Mouse (Mus musculus): ENCODE data around the gene Zbtb34. TPM values are rescaled to one million over a fixed set of nuclear protein-coding genes. Genes with fewer than 3 reads are reported as not detected.
A peak's percentile ranks its signal among the peaks of the same experiment; 100 is the strongest.

Zbtb34 gene
- 3.5 and 3.8 TPM in 2 replicates for polyA plus RNA-seq (2015; fragmentation: Nextera tagmentation; extraction: Ambion mirVana)

GRCm38 (mm10) chr2:33430771-33431699 is at the start of gene Zbtb34:
Gene Zbtb34 (minus strand): TSS chr2:33431324.
- no peaks in the 10 kb centered on the region for H3K9me3 ChIP-seq (replicated peaks; ENCODE audit: low read length)
- peaks cover 19% of the 10 kb centered on the region for H3K4me1 ChIP-seq (replicated peaks; ENCODE audit: insufficient read depth, low read length)
- ATAC-seq (replicated peaks; ENCODE audit: low FRiP score, low read depth) (peak; percentile 69), DNase-seq (ENCODE audit: low spot score) (peak; percentile 75)
- H3K9ac ChIP-seq (ENCODE audit: low read depth, low read length): peak within 1 kb of the TSS; percentile 93
- peak within 1 kb of the TSS; percentile 97 for H3K4me3 ChIP-seq (replicated peaks; ENCODE audit: low read depth, low read length)
- H3K36me3 ChIP-seq (ENCODE audit: insufficient read depth, low read length): no peaks in the 10 kb centered on the region
- no peaks in the 10 kb centered on the region for H3K27me3 ChIP-seq (ENCODE audit: insufficient read depth, low read length)
- under 1% methylated on average over 71 of the region's 102 CpGs for WGBS
- peak within 1 kb of the TSS; percentile 88 for H3K4me2 ChIP-seq (ENCODE audit: low read length)
- peak within 1 kb of the TSS; percentile 84 for H3K27ac ChIP-seq
- peak; percentile 79 for TF ChIP-seq CTCF (IDR thresholded peaks at IDR 0.05; ENCODE audit: low read depth)

GRCm38 (mm10) chr2:33477961-33478755 is 47.0 kb upstream of the Zbtb34 start:
- H3K4me2 ChIP-seq (ENCODE audit: low read length): no peak overlapping the region
- H3K27ac ChIP-seq: no peak overlapping the region
- H3K4me3 ChIP-seq (replicated peaks; ENCODE audit: low read depth, low read length): no peak overlapping the region
- 89% methylated on average over 10 of the region's 10 CpGs for WGBS
- DNase-seq (ENCODE audit: low spot score): no peak
- no peak overlapping the region for H3K9ac ChIP-seq (ENCODE audit: low read depth, low read length)
- no peak for ATAC-seq (replicated peaks; ENCODE audit: low FRiP score, low read depth)
- H3K27me3 ChIP-seq (ENCODE audit: insufficient read depth, low read length): no peaks in the 10 kb centered on the region
- TF ChIP-seq CTCF (IDR thresholded peaks at IDR 0.05; ENCODE audit: low read depth): no peak
- no peaks in the 10 kb centered on the region for H3K4me1 ChIP-seq (replicated peaks; ENCODE audit: insufficient read depth, low read length)
- no peaks in the 10 kb centered on the region for H3K9me3 ChIP-seq (replicated peaks; ENCODE audit: low read length)
- no peaks in the 10 kb centered on the region for H3K36me3 ChIP-seq (ENCODE audit: insufficient read depth, low read length)

GRCm38 (mm10) chr2:33475961-33476360 is 44.8 kb upstream of the Zbtb34 start:
- Histone ChIP-seq H3K4me3 (replicated peaks; ENCODE audit: low read depth, low read length) (no peak overlapping the region), H3K9ac (ENCODE audit: low read depth, low read length) (no peak overlapping the region), H3K4me2 (ENCODE audit: low read length) (no peak overlapping the region), H3K9me3 (replicated peaks; ENCODE audit: low read length) (no peaks in the 10 kb centered on the region), H3K27me3 (ENCODE audit: insufficient read depth, low read length) (no peaks in the 10 kb centered on the region), H3K27ac (no peak overlapping the region), H3K36me3 (ENCODE audit: insufficient read depth, low read length) (no peaks in the 10 kb centered on the region), H3K4me1 (replicated peaks; ENCODE audit: insufficient read depth, low read length) (no peaks in the 10 kb centered on the region)
- ATAC-seq (replicated peaks; ENCODE audit: low FRiP score, low read depth) (no peak), DNase-seq (ENCODE audit: low spot score) (no peak)
- TF ChIP-seq CTCF (IDR thresholded peaks at IDR 0.05; ENCODE audit: low read depth): no peak

GRCm38 (mm10) chr2:33468466-33469097 is 37.5 kb upstream of the Zbtb34 start, which contains the start of gene Zbtb43:
Gene Zbtb43 (minus strand): TSS chr2:33468559.
- WGBS: 7% methylated on average over 36 of the region's 36 CpGs
- TF ChIP-seq CTCF (IDR thresholded peaks at IDR 0.05; ENCODE audit: low read depth): no peak
- no peaks in the 10 kb centered on the region for H3K27me3 ChIP-seq (ENCODE audit: insufficient read depth, low read length)
- peak; percentile 92 for ATAC-seq (replicated peaks; ENCODE audit: low FRiP score, low read depth)
- H3K9ac ChIP-seq (ENCODE audit: low read depth, low read length): peak within 1 kb of the TSS; percentile 95
- peak within 1 kb of the TSS; percentile 92 for H3K4me3 ChIP-seq (replicated peaks; ENCODE audit: low read depth, low read length)
- 0 out of 2 replicates have a peak, but pooled peaks cover 8% of the 10 kb centered on the region for H3K4me1 ChIP-seq (replicated peaks; ENCODE audit: insufficient read depth, low read length)
- no peaks in the 10 kb centered on the region for H3K9me3 ChIP-seq (replicated peaks; ENCODE audit: low read length)
- DNase-seq (ENCODE audit: low spot score): peak; percentile 97
- H3K36me3 ChIP-seq (ENCODE audit: insufficient read depth, low read length): 0 out of 2 replicates have a peak, but pooled peaks cover 6% of the 10 kb centered on the region
- H3K27ac ChIP-seq: peak within 1 kb of the TSS; percentile 91
- H3K4me2 ChIP-seq (ENCODE audit: low read length): peak within 1 kb of the TSS; percentile 77

GRCm38 (mm10) chr2:33467546-33468465 is 36.7 kb upstream of the Zbtb34 start:
- TF ChIP-seq CTCF (IDR thresholded peaks at IDR 0.05; ENCODE audit: low read depth): no peak
- Histone ChIP-seq H3K4me1 (replicated peaks; ENCODE audit: insufficient read depth, low read length) (0 out of 2 replicates have a peak, but pooled peaks cover 8% of the 10 kb centered on the region), H3K27me3 (ENCODE audit: insufficient read depth, low read length) (no peaks in the 10 kb centered on the region), H3K36me3 (ENCODE audit: insufficient read depth, low read length) (peaks cover 11% of the 10 kb centered on the region; the same call in 1 of the 2 replicates), H3K27ac (peak overlapping the region; percentile 91), H3K4me2 (ENCODE audit: low read length) (peak overlapping the region; percentile 77), H3K4me3 (replicated peaks; ENCODE audit: low read depth, low read length) (peak overlapping the region; percentile 92), H3K9me3 (replicated peaks; ENCODE audit: low read length) (no peaks in the 10 kb centered on the region), H3K9ac (ENCODE audit: low read depth, low read length) (peak overlapping the region; percentile 95)
- 3% methylated on average over 44 of the region's 57 CpGs for WGBS
- peak; percentile 24 for DNase-seq (ENCODE audit: low spot score)
- peak; percentile 58 for ATAC-seq (replicated peaks; ENCODE audit: low FRiP score, low read depth)
